Mouse (Mus musculus): Measurements from ENCODE around the gene Cnr2. TPM values are rescaled to one million over a fixed set of nuclear protein-coding genes. Genes with fewer than 3 reads are reported as not detected.

Gene Cnr2
- total RNA-seq, 2 experiments from 2014 or later: 0.47 to 0.60 TPM

DNA sequence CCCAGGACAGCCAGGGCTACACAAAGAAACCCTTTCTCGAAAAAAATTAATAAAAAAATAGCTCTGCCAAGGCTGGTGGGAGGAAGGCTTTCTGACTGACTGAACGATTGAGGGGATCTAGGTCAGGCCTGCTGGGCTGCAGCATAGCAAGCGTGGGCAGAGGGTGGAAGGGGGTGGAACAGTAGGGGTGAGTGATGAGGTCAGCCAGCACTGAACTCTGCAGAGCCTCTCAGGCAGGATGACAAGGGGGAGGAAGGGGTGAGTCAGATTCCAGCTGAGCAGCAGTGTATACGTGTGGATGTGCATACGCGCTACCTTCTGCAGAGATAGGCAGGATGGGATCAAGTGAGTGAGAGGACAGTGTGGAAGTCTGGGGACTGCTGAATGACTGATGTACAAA, 54.7 kb downstream of the Cnr2 start:
- DNase-seq: no peak
- intact Hi-C loops (cut with DNase I; ENCODE audit: low total_unique reads): no loop called here

DNA sequence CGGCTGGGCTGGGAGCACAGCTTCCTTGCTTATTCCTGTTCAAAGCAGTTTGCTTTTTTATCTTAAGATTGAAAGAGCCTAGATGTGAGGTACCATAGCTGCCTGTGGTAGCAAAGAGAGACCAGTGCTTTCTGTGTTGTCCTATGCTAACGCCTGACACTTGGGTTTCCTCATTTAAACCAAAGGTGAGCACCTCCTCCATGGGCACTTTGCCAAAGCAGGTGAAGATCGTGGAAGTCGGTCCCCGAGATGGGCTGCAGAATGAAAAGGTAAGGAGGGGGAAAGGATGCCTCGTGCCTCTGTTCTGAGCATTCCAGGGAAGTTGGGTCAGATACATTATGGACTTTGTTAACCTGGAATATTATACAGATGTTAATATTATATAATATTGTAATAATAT, 55.2 kb downstream of the Cnr2 start:
- intact Hi-C loops (cut with DNase I; ENCODE audit: low total_unique reads): no loop called here

DNA sequence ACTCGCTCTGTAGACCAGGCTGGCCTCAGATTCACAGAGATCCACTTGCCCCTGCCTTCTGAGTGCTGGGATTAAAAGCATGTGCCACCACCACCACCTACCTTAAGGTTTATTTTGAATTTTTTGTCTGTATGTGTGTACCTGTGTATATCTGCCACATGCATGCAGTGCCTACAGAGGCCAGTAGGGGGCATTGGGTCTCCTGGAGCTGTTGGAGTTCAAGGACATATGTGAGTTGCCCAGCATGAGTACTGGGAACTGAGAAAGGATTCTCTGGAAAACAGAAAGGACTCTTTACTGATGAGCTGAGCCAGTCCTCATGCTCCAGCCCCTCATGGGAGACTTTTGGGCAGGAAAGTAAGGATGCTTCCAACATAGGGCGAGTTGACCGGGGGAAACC, 56.3 kb downstream of the Cnr2 start:
- intact Hi-C loops (cut with DNase I; ENCODE audit: low total_unique reads): no loop called here
- DNase-seq: no peak

More for the DNA sequence above, 55.2 kb downstream of the Cnr2 start:
- no peak for DNase-seq

DNA sequence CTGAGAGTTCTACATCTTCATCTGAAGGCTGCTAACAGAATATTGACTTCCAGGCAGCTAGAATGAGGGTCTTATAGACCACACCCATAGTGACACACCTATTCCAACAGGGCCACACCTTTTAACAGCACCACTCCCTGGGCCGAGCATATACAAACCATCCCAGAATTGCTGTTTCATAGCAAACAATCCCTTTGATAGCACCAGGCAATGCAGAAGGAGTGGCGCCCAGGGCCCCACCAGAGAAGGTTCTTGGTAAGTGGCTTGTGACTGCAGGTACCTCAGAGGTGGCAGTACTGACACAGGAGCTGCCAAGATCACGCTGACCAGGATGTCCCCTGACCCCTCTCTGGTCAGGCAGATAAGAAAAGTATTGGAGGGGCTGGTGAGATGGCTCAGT, 58.0 kb downstream of the Cnr2 start:
- DNase-seq: no peak
- intact Hi-C loops (cut with DNase I; ENCODE audit: low total_unique reads): no loop called here

DNA sequence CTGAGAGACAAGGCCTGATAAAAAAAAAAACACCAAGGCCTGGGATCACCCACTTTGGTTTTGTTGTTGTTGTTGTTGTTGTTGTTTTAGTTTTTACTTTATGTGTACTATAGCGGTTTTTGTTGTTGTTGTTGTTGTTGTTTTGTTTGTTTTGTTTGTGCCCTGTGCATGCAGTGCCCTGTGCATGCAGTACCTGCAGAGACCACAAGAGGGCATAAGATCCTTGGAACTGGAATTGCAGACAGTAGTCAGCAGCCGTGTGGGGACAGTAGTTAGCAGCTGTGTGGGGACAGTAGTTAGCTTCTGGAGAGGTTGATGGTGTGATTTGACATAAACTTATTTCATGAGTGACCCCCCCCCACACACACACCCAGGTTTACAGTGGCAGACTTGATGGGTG, 59.0 kb downstream of the Cnr2 start:
- intact Hi-C loops (cut with DNase I; ENCODE audit: low total_unique reads): no loop called here
- DNase-seq: peak; percentile 64

DNA sequence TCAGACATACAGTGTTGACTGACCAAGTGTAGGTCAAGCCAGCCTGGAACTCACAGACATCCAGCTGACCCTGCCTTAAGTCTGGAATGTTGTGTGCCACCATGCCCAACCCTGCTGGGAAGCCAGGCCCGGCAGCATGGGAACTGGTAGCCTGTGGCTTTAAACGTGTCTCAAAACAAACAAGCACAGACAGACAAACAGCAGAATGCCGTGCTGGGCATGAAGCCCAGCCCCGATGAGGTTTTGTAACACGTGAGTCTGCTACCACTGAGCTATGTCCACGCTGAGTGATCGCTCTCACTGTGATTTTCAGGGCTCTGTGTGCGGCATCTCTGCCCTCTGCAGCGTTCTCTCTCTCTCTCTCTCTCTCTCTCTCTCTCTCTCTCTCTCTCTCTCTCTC, 60.7 kb downstream of the Cnr2 start:
- DNase-seq: no peak
- intact Hi-C loops (cut with DNase I; ENCODE audit: low total_unique reads): no loop called here

DNA sequence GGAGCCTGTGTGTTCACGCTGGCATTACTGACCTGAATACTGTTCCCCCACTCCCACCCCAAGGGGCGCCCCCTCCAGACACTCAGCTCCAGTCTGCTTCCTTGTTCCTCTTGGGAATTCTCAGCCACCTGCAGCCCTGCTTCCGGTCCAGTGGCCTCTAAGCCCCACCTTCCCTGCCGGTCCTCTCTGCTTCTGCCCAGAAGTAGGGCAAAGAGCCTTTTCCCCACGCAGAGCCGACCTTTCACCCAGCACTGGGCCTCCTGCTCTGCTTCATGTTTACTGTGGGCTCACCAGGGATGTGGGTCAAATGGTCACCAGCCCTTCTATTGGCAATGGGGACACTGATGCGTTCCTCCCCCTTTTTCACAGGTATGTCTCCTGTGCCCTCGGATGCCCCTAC, 63.2 kb downstream of the Cnr2 start:
- DNase-seq: no peak
- intact Hi-C loops (cut with DNase I; ENCODE audit: low total_unique reads): no loop called here

DNA sequence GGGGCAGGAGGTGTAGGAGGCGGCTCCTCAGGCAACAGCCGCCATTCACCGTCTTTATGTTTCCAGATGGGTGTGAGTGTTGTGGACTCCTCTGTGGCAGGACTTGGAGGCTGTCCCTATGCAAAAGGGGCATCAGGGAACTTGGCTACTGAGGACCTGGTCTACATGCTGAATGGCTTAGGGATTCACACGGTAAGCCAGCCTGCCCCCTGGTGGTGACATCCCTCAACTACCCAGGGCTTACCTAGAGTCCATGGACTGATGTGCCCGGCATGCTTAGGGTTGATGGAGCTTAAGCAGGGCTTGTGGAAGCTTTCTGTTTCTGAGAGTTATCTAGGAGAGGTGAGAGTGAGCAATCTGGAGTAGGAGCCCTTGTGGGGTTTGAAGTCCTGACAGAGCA, 65.5 kb downstream of the Cnr2 start:
- peak; percentile 80 for DNase-seq
- intact Hi-C loops (cut with DNase I; ENCODE audit: low total_unique reads): no loop called here

DNA sequence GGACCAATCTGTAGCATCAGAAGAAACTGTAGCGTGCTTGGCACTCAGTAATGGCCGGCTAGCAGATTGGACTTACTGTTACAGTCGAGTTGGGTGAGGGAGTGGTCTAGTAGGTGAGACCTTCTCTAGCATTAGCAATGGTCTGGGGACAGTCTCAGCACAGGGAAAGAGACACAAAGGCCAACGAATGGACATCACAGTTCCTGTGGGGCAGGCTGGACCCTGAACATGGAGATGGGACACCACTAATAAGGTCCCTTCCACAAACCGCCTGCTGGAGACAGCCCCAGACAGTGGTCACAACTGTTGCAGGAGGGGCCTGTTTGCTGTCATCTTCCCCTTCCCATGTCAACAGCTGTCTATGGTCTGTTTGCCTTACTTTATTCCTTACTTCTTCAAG, 66.5 kb downstream of the Cnr2 start:
- intact Hi-C loops (cut with DNase I; ENCODE audit: low total_unique reads): no loop called here
- no peak for DNase-seq

DNA sequence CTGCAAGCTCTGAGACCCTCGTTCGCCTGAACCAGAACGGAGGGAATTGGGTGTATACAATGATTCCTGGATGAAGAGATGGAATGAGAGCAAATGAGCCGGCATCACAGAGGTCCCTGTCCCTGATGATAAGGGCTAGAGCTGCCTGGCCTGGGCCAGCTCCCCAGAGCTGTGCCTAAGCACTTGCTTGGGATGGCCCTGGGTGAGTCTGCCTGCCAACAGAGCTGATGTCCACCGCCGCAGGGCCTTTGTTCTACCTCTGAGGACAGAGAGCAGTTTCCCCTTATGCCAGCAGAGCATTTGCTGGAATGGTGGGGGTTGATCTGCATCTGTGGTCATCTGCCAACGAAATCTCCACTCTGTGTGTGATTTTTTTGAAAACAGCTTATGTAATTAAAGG, 67.0 kb downstream of the Cnr2 start:
- DNase-seq: no peak
- intact Hi-C loops (cut with DNase I; ENCODE audit: low total_unique reads): no loop called here

DNA sequence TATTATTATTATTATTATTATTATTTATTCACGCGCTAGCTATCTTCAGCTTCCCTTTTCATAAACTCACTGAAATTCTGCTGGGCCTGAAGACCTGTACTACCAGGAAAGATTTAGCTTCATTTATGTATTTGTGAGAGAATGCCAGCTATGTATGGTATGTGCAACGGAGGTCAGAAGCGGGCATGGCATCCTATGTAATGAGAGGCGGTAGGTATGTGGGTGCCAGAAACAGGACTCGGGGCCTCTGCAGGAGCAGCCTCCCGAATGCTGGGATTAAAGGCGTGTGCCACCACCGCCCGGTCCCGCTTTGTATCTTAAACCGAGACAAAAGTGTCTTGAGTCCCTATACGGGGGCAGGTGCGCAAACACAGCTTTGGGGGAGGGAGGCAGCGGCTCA, 67.8 kb downstream of the Cnr2 start:
- intact Hi-C loops (cut with DNase I; ENCODE audit: low total_unique reads): no loop called here
- no peak for DNase-seq

DNA sequence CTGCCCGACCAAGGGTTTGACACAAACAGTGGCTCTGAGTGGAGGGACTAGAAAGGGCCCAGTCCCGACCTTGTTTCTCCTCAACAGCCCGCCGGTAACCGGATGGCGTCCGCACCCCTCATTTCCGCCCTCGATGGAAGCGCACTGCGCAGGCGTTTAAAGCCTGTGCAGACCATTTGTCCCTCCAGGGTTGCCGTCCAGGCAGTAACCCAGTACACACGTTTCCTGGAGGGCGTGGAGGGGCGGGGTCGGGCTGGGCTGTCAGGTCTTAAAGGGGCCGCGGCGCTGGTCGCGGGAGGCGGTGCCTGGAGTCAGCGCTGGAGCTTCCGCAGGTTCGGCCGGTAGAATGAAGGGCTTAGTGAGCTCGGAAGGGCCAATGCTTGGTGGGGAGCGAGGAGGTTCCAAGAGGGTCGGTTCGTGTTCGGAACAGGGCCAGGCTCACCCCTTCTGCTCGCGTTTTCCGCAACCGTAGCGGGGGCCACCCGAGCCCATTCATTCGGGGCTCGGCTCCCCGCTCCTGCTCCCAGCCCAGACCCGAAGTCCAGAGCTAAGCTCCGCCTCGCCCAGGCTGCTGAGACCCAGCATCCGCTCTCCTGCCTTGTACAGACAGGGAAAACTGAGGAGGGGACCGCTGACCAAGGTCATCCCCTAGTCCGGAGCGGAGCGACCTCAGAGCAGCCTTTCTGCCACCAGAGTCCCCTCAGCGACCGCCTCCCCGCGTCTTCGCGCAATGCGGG, 68.4 kb downstream of the Cnr2 start, which contains the start of gene Gale:
Gale (plus strand) TSS at position 271 of the 737 bp plus-strand sequence.
- DNase-seq: peak; percentile 97
- intact Hi-C loops (cut with DNase I; ENCODE audit: low total_unique reads): no loop called here

DNA sequence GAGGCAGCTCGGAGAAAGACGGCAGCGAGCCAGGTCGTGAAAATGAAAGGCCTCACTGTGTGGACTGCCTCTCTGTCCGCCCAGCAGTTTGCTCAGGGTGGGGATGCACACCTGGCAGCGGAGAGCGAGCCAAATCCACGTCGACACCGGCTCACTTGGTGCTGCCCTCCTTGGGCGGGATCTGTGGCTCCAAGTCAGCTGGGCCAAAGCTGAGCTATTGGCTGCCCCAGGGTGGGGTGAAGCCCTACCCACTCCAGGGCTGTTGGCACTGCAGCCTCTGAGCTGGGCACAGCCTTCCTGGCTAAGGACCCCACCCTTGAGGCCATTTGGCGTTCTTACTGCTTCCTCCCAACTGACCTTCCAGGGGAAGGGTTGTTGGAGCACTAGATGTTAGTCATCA, 69.2 kb downstream of the Cnr2 start:
- DNase-seq: peak; percentile 51
- intact Hi-C loops (cut with DNase I; ENCODE audit: low total_unique reads): no loop called here

DNA sequence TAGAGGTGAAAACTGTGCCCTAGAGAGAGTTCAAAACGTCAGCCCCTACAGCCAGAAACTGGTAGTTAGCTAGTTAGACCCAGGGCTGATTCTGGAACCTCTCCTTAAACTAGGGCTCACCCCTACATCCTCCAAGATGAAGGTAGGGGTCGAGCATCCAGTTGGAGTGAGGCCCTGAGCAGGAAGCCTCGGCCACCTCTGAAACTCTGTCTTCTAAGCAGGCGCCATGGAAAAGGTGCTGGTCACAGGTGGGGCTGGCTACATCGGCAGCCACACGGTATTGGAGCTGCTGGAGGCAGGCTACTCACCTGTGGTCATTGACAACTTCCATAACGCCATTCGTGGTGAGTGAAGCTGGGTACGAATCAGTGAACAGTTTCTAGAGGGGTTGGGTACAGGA, 69.9 kb downstream of the Cnr2 start:
- intact Hi-C loops (cut with DNase I; ENCODE audit: low total_unique reads): no loop called here
- DNase-seq: no peak

DNA sequence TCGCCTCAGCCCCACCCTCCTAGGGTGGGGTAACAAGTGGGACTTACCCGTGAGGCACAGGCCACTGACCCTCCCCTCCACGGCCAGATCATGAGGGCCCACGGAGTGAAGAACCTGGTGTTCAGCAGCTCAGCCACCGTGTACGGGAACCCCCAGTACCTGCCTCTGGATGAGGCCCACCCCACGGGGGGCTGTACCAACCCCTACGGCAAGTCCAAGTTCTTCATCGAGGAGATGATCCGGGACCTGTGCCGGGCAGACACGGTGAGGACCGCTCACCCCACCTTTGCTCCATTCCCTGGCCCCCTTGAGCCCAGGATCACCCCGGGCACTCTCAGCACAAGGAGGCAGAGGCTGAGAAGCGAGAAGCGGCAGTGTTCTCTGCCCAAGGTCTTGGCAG, 71.1 kb downstream of the Cnr2 start:
- DNase-seq: no peak
- intact Hi-C loops (cut with DNase I; ENCODE audit: low total_unique reads): no loop called here

DNA sequence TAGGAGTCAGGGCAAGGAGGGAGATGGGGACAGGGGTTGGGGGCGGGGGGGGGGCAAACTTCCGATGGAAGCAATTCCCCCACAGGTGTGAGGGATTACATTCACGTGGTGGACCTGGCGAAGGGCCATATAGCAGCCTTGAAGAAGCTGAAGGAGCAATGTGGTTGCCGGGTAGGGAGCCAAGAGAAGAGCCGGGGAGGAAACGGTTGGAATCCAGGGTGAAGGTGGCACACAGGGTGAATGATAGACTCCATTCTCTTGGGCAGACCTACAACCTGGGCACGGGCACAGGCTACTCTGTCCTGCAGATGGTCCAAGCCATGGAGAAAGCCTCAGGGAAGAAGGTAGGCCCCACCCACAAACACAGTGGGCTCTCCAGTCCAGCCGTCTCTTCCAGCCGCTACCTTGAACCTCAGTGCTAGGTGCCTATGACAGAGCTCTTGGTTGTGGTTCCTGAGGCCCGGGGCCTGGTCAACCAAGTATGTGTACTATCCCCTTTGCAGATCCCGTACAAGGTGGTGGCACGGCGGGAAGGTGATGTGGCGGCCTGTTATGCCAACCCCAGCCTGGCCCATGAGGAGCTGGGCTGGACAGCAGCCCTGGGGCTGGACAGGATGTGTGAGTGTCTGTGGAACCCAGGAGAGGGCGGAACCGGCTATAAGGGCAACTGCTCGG, 72.0 kb downstream of the Cnr2 start:
- intact Hi-C loops (cut with DNase I; ENCODE audit: low total_unique reads): no loop called here
- DNase-seq: no peak

DNA sequence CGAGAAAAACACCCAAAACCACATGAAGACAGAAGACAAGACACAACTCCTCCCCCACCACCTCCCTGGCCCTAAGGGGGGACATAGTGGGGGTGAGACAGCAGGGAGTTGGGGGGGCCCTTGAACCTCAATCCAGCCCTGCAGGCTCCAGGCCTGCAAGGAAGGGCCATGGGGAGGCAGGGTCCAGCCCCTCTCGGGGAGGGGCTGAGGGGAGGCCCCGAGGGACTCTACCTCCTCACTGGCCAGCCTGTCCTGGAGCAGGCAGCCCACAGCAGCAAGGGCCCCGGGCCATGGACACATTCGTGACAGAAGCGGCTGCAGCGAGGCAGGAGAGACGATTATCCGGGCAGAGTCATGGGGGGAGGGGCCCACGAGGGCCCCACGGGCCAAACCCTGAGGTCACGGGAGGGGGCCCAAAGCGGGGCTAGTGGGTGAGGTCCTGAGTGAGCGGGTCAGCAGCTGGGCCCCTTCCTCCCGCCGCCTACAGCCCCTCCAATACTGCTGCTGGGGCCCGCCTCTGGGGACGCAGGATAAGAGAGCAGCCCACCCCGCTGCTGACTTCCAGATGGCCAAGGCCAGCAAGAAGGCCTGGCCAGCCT, 73.2 kb downstream of the Cnr2 start:
- intact Hi-C loops (cut with DNase I; ENCODE audit: low total_unique reads): no loop called here
- DNase-seq: no peak

DNA sequence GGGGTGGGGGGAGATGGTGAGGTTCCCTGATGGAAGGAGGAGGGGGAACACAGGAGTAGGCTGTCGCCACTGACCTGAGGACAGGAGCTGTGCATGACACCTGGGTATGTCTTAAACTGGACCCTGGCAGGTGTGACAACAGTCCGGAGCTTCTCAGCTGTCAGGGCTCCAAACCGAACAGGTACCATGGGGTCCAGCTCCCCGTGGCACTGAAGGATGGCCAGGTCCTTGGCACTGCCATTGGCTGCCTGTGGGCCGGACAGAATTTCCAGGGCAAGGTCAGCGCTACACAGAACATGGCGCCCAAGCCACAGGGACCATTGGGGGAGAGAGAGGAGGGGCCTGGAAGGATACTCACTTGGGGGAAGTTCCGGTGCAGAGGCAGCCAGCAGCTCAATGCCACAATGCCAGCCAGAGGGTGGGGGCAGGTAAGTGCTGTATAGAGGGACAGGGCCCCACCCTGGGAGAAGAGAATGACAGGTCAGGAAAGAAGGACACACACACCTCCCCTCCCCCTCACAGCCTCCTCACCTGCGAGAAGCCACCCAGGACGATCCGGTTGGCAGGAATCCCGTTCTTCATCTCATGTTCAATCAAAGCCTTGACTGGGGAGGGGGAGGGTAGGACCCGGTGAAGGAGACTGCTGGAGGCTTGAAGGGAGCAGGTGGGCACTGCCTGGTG, 74.0 kb downstream of the Cnr2 start:
- no peak for DNase-seq
- intact Hi-C loops (cut with DNase I; ENCODE audit: low total_unique reads): no loop called here
